Mouse (Mus musculus): ENCODE results near the gene Os9.

DNA sequence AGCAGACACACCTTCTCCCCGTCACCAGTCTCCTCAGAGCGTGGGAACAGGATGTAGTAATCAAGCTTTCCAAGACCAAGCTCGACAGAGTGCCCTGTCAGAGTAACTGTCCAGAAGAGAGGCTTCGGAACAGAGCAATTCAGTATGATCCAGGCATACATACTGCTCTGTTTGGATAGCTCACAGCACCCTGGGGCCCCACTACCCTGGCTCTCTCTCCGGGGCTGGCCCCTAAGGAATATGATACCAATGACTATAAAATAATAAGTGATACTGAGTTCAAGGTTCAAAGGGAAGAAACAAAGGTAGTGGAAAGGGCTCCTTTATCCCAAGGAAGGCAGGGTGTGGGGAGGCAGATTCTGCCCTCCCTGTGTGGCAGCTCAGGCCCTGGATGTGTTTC, 11.5 kb upstream of the Os9 start:
- no peak for TF ChIP-seq CTCF (conservative IDR thresholded peaks at IDR 0.05; ENCODE audit: insufficient read depth, insufficient read length, low read depth, low read length)
- TF ChIP-seq POLR2A (IDR thresholded peaks at IDR 0.05; ENCODE audit: low read depth, low read length): no peak
